Mouse (Mus musculus) cerebellum, adult 11 months (tissue): ENCODE data around the gene Nucb1.
"Not testable (repeated sequence)": the region's sequence is repeated elsewhere in the genome, so short reads cannot be mapped to it uniquely, and the experiment has no call there.

Experiments used
- DNase-seq: peaks from one replicate; pipeline ENCODE4 v3.0.0; 2022

Gene Nucb1

DNA sequence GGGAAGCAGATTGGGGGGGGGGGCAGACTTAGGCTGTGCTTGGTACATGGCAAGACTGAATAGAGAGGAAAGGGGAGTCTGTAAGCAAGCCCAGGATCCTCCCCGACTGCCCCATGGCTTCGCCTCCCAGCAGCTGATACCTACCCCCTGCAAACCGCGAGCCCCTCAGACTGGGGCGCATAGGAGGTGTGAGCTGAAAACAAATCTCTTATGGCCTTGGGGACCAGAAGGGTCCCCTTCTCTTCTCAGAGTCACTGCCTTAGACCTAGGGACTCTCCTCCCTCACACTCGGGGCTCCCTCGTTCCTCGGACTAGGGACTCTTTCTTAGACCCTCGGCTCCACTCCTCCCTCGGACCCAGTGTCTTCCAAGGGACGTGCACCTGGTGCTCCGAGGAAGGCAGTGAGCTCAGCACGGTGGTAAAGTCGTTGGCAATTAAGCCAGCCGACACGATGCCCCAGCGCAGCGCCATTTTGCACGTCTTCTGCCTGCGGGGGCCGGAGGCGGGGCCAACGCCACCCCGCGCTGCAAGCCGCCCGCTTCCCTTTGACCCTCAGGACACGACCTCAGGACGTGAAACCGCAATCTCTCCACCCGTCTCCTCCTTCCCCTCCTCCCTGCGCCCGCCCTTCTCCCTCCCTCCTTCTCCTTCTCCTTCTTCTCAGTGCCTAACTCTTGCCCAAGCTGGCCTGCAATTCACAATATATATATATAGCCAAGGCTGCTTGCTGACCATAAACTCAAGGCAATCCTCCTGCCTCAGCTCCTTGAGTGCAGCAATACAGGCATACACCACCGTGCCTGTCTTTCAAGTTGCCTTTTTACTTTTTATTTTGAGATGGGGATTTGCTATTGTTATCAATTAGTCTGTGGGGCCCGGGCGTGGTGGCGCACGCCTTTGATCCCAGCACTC is 21.7 kb downstream of the Nucb1 start, which contains the start of gene Dhdh:
TSS of gene Dhdh (minus strand) at position 513 of the 912 bp plus-strand sequence.
- peak; percentile 58 for DNase-seq

DNA sequence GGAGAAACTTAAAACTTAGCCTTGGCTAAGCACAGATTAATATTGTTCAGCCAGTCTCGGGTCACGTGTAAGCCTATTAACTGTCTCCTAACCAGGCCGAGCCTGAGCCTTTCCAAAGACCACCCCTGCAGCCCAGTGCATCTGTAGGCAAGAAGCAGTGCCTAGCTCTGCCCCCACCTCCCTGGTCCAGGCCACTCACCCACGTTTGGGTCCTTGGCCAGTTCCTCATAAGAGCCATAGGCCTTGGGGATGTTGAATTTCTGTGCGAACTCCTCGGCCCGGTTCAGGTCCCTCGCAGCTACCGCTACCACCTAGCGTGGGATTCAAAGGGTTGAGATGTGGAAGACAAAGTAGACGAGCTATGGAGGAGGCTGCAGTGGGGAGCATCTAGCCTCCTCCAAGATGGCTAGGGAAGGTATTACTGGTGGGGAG is 22.3 kb downstream of the Nucb1 start:
- no peak for DNase-seq

- no peak for DNase-seq
Observed at GRCm38 (mm10) chr7:45486761-45487415, 23.3 kb downstream of the Nucb1 start, which contains the start of gene Gm45808. Gm45808 (minus strand) TSS chr7:45486811.

DNA sequence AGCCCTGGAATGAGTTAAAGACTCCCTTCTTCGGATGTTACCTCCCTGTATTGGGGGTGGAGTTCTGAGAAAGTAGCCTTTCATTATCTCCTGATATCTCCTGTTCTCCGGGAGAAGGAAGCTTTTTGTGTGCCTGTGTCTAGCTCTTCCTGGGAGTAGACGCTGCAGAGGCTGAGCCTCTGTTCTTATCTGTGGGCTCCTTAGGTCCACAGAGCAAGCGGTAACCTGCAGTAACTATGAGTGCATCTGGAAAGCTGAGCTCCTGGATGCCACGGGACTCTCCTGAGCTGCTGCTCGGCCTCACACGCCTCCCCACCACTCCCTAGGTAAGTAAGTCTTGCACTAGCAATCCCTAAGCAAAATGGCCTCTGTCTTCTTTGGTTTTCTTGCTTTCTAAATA is 24.0 kb downstream of the Nucb1 start:
- no peak for DNase-seq

DNA sequence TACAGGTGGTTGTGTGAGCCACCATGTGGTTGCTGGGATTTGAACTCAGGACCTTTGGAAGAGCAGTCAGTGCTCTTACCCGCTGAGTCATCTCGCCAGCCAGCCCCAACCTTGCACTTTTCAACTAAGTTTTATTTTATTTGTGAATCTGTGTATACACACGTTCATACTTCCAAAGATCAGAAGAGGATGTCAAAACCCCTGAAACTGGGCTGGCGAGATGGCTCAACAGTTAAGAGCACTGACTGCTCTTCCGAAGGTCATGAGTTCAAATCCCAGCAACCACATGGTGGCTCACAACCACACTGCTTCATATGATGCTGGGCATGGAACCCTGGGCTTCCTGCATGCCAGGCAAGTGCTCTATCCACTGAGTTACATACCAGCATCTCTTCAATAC is 25.2 kb downstream of the Nucb1 start:
- not testable (repeated sequence) for DNase-seq

DNA sequence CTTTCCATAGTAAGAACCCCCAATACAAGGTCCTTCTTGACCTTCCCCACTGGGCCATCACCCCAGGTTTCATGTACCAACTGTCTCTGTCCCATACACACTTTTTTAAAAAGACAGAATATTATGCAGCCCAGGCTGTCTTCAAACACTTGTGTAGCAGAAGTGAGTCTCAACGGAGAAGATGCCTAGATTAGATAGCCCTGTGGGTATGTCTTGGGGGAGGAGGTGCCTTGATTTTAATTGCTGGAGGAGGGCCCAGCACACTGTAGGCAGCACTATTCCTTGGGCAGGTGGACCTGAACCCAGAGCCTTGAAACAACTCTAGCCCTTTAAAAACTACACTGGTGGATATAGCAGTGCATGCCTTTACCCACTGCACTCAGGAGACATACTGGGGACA is 28.0 kb downstream of the Nucb1 start:
- DNase-seq = no peak

DNA sequence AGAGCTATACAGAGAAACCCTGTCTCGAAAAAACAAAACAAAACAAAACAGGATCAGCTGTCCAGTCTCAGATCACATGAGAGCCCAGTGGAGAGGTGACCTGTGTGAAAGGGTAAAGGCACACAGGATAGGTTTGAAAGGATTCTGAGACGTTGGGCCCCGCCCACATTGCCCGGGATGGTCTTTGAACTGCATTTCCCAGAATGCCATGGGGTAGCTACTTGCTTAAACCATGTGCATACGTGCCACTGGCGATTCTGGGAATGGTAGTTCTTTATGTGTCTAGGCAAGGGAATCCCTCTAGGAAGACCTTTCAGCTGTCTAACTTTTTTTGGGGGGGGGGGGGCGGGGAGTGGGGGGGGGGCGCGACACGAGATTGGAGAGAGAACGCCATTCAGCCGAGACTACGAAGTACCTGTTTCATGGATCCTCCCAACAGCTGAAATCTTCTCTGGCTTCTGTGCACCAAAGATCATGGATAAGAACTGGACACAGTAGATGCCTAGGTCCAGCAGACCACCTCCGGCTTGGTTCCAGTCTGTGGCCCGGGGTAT is 28.8 kb downstream of the Nucb1 start, which contains the start of gene Tulp2:
TSS of gene Tulp2 (plus strand) at position 504 of the 554 bp plus-strand sequence.
- no peak for DNase-seq

DNA sequence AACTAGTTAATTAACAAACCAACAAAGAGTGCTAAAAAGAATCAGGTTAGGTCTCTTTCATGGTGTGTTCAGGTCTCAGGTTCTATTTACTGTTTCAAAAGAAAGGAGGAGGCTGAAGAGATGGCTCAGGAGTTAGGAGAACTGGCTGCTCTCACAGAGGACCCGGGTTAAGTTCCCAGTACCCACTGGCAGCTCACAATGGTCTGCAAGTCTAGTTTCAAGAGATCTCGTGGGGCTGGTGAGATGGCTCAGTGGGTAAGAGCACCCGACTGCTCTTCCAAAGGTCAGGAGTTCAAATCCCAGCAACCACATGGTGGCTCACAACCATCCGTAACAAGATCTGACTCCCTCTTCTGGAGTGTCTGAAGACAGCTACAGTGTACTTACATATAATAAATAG is 29.9 kb downstream of the Nucb1 start:
- not testable (repeated sequence) for DNase-seq

DNA sequence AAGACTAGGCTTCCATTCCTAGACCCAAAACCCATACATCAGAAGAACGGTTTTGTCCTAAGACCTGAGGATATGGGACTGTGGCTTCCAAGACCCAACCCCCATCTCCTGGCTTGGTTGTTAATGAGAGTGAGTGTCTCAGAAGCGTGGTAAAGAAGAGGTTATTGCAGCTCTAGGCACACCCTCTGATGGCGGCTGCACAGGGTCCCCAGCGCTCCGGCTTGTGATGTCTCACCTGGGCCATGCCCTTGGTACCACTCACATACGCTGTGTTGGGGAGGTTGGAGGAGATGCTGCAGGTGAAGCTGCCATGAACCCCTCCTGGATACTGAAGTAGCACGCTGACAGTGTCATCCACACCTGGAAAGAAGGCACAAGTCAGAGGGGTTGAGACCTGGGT is 31.4 kb downstream of the Nucb1 start:
- no peak for DNase-seq

GRCm38 (mm10) chr7:45477003-45477402 is 33.2 kb downstream of the Nucb1 start:
- DNase-seq = no peak

DNA sequence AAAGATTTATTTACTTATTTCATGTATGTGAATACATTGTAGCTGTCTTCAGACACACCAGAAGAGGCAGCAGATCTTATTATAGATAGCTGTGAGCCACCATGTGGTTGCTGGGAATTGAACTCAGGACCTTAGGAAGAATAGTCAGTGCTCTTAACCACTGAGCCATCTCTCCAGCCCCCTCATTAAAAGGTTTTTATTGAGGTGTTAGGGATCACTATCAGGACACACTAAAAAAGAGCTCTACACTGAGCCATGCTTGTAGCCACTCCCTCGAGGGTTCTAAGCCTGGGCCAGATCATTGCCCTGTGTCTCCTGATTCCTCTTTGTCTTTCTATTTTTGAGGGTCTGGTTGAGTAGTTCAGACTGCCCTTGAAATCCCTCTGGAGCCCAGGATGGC is 33.8 kb downstream of the Nucb1 start:
- DNase-seq = no peak

DNA sequence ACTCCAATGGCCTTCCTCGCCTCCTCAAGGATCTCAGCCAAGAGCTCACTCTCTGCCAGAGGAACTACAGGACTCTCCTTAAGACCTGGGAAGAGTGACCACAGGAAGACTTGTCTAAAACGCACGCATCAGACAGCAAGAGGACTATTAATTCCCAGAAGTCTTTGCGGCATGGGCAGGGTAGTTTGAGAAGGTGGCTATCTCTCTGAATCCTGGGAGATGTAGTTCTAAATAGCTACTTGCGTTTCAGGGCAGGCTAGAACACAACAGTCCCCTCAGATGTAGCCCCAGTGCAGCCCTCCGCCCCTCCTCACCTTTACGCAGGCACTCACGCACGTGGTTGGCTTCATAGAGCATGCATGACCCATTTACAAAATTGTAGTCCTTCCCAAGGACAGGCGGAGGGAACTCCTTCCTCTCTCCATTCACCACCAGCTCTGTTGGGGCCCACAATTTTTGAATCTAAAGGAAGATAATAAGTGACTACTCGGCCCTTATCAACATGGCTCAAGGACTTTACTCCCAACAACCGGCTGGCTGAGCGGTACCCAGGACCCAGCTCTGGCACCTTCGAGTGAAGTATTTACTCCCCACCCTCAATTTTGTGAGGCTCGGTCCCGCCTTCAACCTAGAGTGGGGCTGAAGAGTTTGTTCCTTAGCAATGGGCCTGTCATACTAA is 34.8 kb downstream of the Nucb1 start:
- no peak for DNase-seq

DNA sequence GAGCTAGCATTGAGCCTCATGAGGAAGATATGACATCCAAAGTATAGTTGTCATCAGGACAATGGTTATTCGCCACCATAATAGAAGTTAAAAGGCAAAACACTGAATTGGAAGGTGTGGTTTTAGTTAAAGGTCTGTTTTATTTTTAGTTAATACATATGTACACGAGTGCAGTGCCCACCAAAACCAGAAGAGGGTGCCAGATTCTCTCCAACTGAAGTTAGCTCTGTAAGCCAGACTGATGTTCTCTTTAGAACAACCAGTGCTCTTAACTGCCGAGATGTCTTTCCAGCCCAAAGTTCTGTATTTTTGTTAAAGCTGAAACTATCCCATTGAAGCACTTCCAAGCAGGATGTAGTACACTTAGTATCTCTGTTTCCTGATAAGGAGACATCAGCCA is 39.3 kb downstream of the Nucb1 start:
- DNase-seq = no peak

DNA sequence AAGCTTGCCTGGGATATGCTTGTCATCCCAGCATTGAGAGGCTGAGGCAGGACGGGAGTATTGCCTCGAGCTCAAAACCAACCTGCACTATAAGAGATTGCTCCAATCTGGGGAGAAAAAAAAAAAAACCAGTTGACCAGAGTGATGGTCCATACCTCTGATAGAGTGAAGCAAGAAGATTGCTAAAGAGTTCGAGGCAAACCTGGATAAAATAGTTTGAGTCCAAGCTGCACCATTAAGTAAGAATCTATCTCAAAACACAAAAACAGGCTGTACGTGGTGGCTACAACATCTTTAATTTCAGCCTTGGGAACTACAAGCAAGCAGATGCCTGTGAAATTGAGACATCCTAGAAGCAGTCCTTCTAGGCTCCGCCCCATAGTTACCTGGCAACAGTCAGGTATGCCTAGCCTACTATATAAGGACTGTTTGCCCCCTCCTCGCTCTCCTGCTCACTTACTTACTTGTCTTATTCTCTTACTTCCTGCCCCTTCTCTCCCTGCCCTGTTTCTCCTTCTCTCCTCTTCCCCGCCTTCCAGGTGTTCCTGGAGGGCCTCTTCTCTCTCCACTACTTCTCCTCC is 43.0 kb downstream of the Nucb1 start:
- no peak for DNase-seq

GRCm38 (mm10) chr7:45466283-45467089 is 43.7 kb downstream of the Nucb1 start, which contains the start of gene Bax:
Bax (minus strand) TSS chr7:45466898.
- DNase-seq = peak; percentile 98

DNA sequence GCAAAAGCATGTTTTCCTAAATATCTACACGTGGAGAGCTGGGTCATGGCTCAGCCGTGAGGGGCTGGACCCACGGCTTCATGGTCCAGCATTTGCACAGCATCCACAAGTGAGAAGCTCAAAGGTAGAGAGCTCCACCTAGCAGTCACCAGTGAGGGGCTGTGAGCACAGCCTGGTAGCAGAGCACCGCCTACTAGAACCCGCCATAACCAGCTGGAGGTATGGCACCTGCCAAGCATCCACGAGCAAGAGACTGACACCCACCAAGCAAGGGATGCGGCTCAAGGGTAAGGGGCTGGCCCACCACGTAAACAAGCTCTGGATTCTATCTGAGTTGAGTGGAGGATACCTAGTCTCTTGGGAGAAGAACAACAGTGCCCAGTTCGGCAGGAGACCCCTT is 44.7 kb downstream of the Nucb1 start:
- DNase-seq = no peak

DNA sequence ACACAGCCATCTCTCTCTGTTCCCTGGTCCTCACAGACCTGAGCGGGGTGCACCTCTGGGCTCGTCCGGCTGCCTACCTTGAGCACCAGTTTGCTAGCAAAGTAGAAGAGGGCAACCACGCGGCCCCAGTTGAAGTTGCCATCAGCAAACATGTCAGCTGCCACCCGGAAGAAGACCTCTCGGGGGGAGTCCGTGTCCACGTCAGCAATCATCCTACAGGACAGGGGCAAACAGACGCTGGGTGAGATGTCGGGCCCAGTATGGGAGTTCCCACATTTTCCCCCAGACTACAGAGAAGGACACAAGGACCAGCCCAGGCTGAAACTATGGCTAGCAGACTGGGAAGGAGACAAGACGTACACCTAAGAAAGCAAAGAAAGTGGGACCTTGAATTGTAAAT is 45.1 kb downstream of the Nucb1 start:
- no peak for DNase-seq

- DNase-seq = no peak
Observed at GRCm38 (mm10) chr7:45463987-45464778, 46.0 kb downstream of the Nucb1 start.

DNA sequence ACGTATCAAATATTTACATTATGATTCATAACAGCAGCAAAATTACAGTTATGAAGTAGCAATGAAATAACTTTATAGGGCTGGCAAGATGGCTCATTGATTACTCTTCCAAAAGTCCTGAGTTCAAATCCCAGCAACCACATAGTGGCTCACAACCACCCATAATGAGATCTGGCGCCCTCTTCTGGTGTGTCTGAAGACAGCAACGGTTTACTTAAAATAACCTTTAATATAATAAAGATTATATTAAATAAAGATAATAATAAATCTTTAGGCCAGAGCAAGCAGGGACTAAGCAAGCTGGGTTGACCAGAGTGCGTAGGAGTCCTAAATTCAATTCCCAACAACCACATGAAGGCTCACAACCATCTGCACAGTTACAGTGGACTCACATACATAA is 47.3 kb downstream of the Nucb1 start:
- DNase-seq = not testable (repeated sequence)

- no peak for DNase-seq
Observed at GRCm38 (mm10) chr7:45462325-45462724, 47.9 kb downstream of the Nucb1 start.

- no peak for DNase-seq
Observed at GRCm38 (mm10) chr7:45461781-45462180, 48.4 kb downstream of the Nucb1 start.
